Mouse (Mus musculus) G1E (cell line): Measurements from ENCODE around the gene Calr. TPM values are rescaled to one million over a fixed set of nuclear protein-coding genes. Genes with fewer than 3 reads are reported as not detected.

Source experiments
- ATAC-seq: 2 replicates; pipeline ENCODE4 v1.8.0; 2016; ENCODE audit warnings: mild to moderate bottlenecking; ENCODE audit not compliant: insufficient number of reproducible peaks, poor library complexity, low FRiP score, severe bottlenecking; ENCODE audit errors: extremely low read depth
- DNase-seq: peaks from one replicate; pipeline ENCODE4 v3.0.0; 2012; ENCODE audit warnings: low spot score
- H3K27me3 ChIP-seq: 2 replicates; pipeline ENCODE4 v1.6.1; 2012; ENCODE audit warnings: mild to moderate bottlenecking, low read length, inconsistent platforms; ENCODE audit not compliant: insufficient read depth
- H3K36me3 ChIP-seq: replicated peaks from 2 replicates; pipeline ENCODE3; 2012; ENCODE audit warnings: mild to moderate bottlenecking, inconsistent platforms
- H3K4me1 ChIP-seq: 2 replicates; pipeline ENCODE4 v1.6.1; 2012; ENCODE audit warnings: low read depth, low read length, inconsistent platforms, mixed read lengths; ENCODE audit not compliant: insufficient read depth
- H3K4me3 ChIP-seq: 2 replicates; pipeline ENCODE4 v1.5.1; 2012; ENCODE audit warnings: low read depth, mild to moderate bottlenecking, inconsistent platforms, low read length, moderate library complexity, mixed read lengths
- H3K9me3 ChIP-seq: replicated peaks from 2 replicates; pipeline ENCODE4 v1.6.1; 2012; ENCODE audit warnings: inconsistent platforms
- CTCF ChIP-seq: IDR thresholded peaks from 2 replicates; pipeline ENCODE4 v1.5.1; 2012; ENCODE audit warnings: low read depth, low read length, inconsistent platforms, mixed read lengths
- GATA1 ChIP-seq: IDR thresholded peaks from 2 replicates; pipeline ENCODE4 v1.6.1; 2012; ENCODE audit warnings: borderline replicate concordance, low read length, inconsistent platforms, mixed read lengths
- GATA2 ChIP-seq: IDR thresholded peaks from 2 replicates; pipeline ENCODE4 v1.6.1; 2012; ENCODE audit warnings: low read depth, low read length, inconsistent platforms, borderline replicate concordance
- POLR2AphosphoS5 ChIP-seq: IDR thresholded peaks from 2 replicates; pipeline ENCODE4 v1.6.1; 2012; ENCODE audit warnings: low read depth, low read length, inconsistent platforms; ENCODE audit not compliant: insufficient replicate concordance
- TAL1 ChIP-seq: conservative IDR thresholded peaks from 2 replicates; pipeline ENCODE4 v1.6.1; 2012; ENCODE audit warnings: low read depth, low read length, inconsistent platforms, mixed read lengths
- polyA plus RNA-seq: library from polyadenylated mRNA; stranded (reverse); fragments of >175 nt; gene quantifications from 2 replicates; pipeline ENCODE4 v1.2.3, GENCODE M21; 2012
- total RNA-seq, 2 experiments: library from RNA; stranded (forward) in 1 of 2; stranded (reverse) in 1 of 2; fragments of 200-1000 nt in 1 of 2; fragments of >200 nt in 1 of 2; fragmentation: Nextera tagmentation in 1 of 2; gene quantifications; 2 replicates each; pipeline ENCODE4 v1.2.3; 2014 to 2017

Gene Calr
- total and polyA plus RNA-seq, 3 experiments, result 253 to 954 (median 435) TPM

- TF ChIP-seq CTCF (no peak), POLR2AphosphoS5 (no peak), GATA1 (no peak), TAL1 (no peak), GATA2 (no peak)
- H3K4me1 ChIP-seq, result peaks cover 55% of the 10 kb centered on the region
- no peak for ATAC-seq
- peaks cover 4% of the 10 kb centered on the region for H3K36me3 ChIP-seq
- peaks cover 23% of the 10 kb centered on the region for H3K27me3 ChIP-seq
- no peak for DNase-seq
- no peak overlapping the region for H3K4me3 ChIP-seq
- no peaks in the 10 kb centered on the region for H3K9me3 ChIP-seq
These were observed 32.9 kb downstream of the Calr start for GRCm38 (mm10) chr8:84813830-84814229.

DNA sequence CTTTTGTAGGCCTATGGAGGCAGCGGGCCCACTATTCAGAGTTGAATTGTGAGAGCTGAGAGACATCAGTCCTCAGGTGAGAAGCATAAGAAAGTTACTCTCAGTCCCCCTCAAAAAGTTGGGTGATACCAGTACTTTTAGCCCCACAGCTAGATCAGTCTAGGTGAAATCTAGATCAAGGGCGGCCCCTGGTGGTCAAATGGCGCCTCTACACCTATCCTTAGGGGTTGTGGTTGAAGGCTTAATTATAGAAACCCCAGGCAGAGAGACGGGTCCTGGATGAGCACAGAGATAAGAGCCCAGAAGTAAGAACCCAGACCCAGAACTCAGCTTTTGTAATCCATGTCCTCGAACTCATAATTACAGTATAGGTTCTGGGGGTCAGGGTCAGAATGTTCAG is 33.7 kb downstream of the Calr start:
- peak; percentile 52 for ATAC-seq
- TF ChIP-seq GATA1 (no peak), POLR2AphosphoS5 (no peak), CTCF (peak; percentile 72), GATA2 (no peak)
- Histone ChIP-seq H3K36me3 (peaks cover 4% of the 10 kb centered on the region), H3K27me3 (peaks cover 26% of the 10 kb centered on the region), H3K4me3 (no peak overlapping the region), H3K9me3 (no peaks in the 10 kb centered on the region), H3K4me1 (peaks cover 59% of the 10 kb centered on the region)
- DNase-seq, result no peak

GRCm38 (mm10) chr8:84811303-84811702 is 35.4 kb downstream of the Calr start:
- Histone ChIP-seq H3K27me3 (peaks cover 26% of the 10 kb centered on the region), H3K4me1 (peaks cover 59% of the 10 kb centered on the region), H3K36me3 (peaks cover 4% of the 10 kb centered on the region), H3K4me3 (peak overlapping the region; percentile 66; the same call in 1 of the 2 replicates), H3K9me3 (peaks cover under 1% of the 10 kb centered on the region)
- no peak for DNase-seq
- TF ChIP-seq GATA2, result no peak
- no peak for TF ChIP-seq GATA1
- no peak for TF ChIP-seq POLR2AphosphoS5
- TF ChIP-seq CTCF, result no peak
- no peak for TF ChIP-seq TAL1
- ATAC-seq, result no peak

DNA sequence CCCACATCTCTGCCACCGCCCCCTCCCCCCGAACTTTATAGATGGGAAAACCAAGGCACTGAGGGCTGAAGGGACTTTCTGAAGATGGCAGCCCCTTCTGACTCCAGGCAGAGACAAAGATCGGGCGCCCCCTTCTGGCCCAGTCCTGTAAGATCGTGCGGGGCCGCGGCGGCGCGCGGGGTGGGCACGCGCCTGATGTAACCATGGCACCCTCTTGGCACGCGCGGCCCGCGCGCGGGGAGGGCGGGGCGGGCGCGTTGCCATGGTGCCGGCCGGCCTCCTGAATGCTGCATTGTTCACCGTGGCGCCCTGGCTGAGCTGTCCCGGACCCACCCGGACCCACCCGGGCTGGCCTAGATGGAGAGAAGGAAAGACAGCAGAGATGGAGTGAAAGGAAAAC is 35.8 kb downstream of the Calr start:
- Histone ChIP-seq H3K9me3 (peaks cover 5% of the 10 kb centered on the region), H3K4me3 (peak overlapping the region; percentile 66; the same call in 1 of the 2 replicates), H3K36me3 (peaks cover under 1% of the 10 kb centered on the region), H3K4me1 (peaks cover 57% of the 10 kb centered on the region), H3K27me3 (peaks cover 30% of the 10 kb centered on the region)
- no peak for TF ChIP-seq TAL1
- TF ChIP-seq GATA2, result no peak
- TF ChIP-seq CTCF, result peak; percentile 49; the same call in 1 of the 2 replicates
- TF ChIP-seq POLR2AphosphoS5, result no peak
- TF ChIP-seq GATA1, result no peak
- no peak for ATAC-seq
- peak; percentile 62 for DNase-seq

- Histone ChIP-seq H3K27me3 (peaks cover 38% of the 10 kb centered on the region), H3K36me3 (no peaks in the 10 kb centered on the region), H3K9me3 (peaks cover 7% of the 10 kb centered on the region), H3K4me3 (no peak overlapping the region), H3K4me1 (peaks cover 47% of the 10 kb centered on the region)
- DNase-seq (no peak), ATAC-seq (no peak)
- TF ChIP-seq CTCF, result no peak
These were observed 36.8 kb downstream of the Calr start for GRCm38 (mm10) chr8:84809941-84810280.

GRCm38 (mm10) chr8:84809109-84809940 is 37.4 kb downstream of the Calr start:
- Histone ChIP-seq H3K9me3 (peaks cover 7% of the 10 kb centered on the region), H3K4me3 (no peak overlapping the region), H3K36me3 (no peaks in the 10 kb centered on the region), H3K27me3 (peaks cover 39% of the 10 kb centered on the region), H3K4me1 (peaks cover 41% of the 10 kb centered on the region)
- TF ChIP-seq TAL1, result no peak
- ATAC-seq (no peak), DNase-seq (no peak)

GRCm38 (mm10) chr8:84806031-84806430 is 40.7 kb downstream of the Calr start:
- peaks cover 33% of the 10 kb centered on the region for H3K4me1 ChIP-seq
- DNase-seq (no peak), ATAC-seq (no peak)
- no peak overlapping the region for H3K4me3 ChIP-seq
- peaks cover 50% of the 10 kb centered on the region for H3K27me3 ChIP-seq
- TF ChIP-seq POLR2AphosphoS5 (no peak), GATA2 (no peak), CTCF (no peak), GATA1 (no peak), TAL1 (no peak)
- peaks cover 7% of the 10 kb centered on the region for H3K9me3 ChIP-seq
- no peaks in the 10 kb centered on the region for H3K36me3 ChIP-seq
